Mouse (Mus musculus) limb, embryonic 11.5 days (tissue): ENCODE results near the gene Slit3. TPM values are rescaled to one million over a fixed set of nuclear protein-coding genes. Genes with fewer than 3 reads are reported as not detected.

Experiments used
- ATAC-seq: fragments of 200-750 bp; cut with Nextera tagmentation; 2 replicates; pipeline ENCODE4 v1.8.0; 2017; ENCODE audit warnings: low read depth; ENCODE audit not compliant: insufficient number of reproducible peaks, low FRiP score, low TSS enrichment
- DNase-seq: peaks from one replicate; pipeline ENCODE4 v3.0.0-alpha.2; 2015; ENCODE audit warnings: low spot score
- H3K27ac ChIP-seq: fragments of 300-500 bp; sonication (generic); replicated peaks from 2 replicates; pipeline ENCODE4 v1.5.1; 2014; ENCODE audit warnings: low read depth, mild to moderate bottlenecking, low read length
- H3K27me3 ChIP-seq: fragments of 300-500 bp; sonication (generic); 2 replicates; pipeline ENCODE4 v1.6.1; 2014; ENCODE audit warnings: mild to moderate bottlenecking, low read length, mixed read lengths; ENCODE audit not compliant: control insufficient read depth, insufficient read depth
- H3K36me3 ChIP-seq: fragments of 300-500 bp; sonication (generic); 2 replicates; pipeline ENCODE4 v1.6.1; 2014; ENCODE audit warnings: mild to moderate bottlenecking, low read length, moderate library complexity, mixed read lengths; ENCODE audit not compliant: control insufficient read depth, insufficient read depth
- H3K4me1 ChIP-seq: fragments of 300-500 bp; sonication (generic); 2 replicates; pipeline ENCODE4 v1.6.1; 2014; ENCODE audit warnings: low read length, mixed read lengths; ENCODE audit not compliant: control insufficient read depth, insufficient read depth
- H3K4me2 ChIP-seq: fragments of 300-500 bp; sonication (generic); 2 replicates; pipeline ENCODE4 v1.6.1; 2014; ENCODE audit warnings: low read depth, mild to moderate bottlenecking, moderate library complexity; ENCODE audit not compliant: severe bottlenecking
- H3K4me3 ChIP-seq: fragments of 300-500 bp; sonication (generic); 2 replicates; pipeline ENCODE4 v1.5.1; 2014; ENCODE audit warnings: low read depth, low read length
- H3K9ac ChIP-seq: fragments of 300-500 bp; sonication (generic); 2 replicates; pipeline ENCODE4 v1.6.1; 2014; ENCODE audit warnings: mild to moderate bottlenecking, low read length
- H3K9me3 ChIP-seq: fragments of 300-500 bp; sonication (generic); 2 replicates; pipeline ENCODE4 v1.6.1; 2016; ENCODE audit warnings: low read length; ENCODE audit not compliant: control insufficient read depth
- WGBS: fragments of 180-500 bp; shearing (Covaris S2); extraction: QIAGEN DNeasy Blood & Tissue Kit; methylation state at CpG from one replicate; pipeline ENCODE4 v1.1.7; 2014; 5-methylcytosine and 5-hydroxymethylcytosine counted together
- polyA plus RNA-seq: library from polyadenylated mRNA; unstranded; fragments of >200 nt; fragmentation: Nextera tagmentation; extraction: Ambion mirVana; gene quantifications from 2 replicates; pipeline ENCODE4 v1.2.1, GENCODE M21; 2014

Gene Slit3
- polyA plus RNA-seq, 1 experiment from 2014 or later = 30.6 TPM

DNA sequence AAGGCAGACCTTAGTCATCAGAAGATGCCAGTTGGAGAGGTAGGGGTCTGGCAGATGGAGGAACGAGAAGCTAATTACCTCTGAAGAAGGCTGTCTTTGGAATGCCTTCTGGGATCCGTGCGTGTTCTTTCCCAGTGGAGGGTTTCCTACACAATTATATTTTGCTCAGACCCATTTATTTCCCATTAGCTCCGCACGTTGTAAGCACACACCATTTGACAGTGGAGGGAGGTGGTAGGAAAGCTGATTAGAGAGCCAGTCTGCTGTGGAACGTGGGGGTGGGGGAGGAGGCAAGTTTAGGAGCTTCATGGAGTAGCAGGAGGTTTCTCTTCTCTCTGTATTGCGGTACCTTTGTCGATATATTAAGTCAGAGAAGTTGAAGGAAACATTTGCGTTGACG is 530.3 kb downstream of the Slit3 start:
- Histone ChIP-seq H3K27me3 (no peaks in the 10 kb centered on the region), H3K27ac (no peak overlapping the region), H3K9ac (no peak overlapping the region), H3K4me3 (no peak overlapping the region), H3K36me3 (no peaks in the 10 kb centered on the region), H3K9me3 (no peaks in the 10 kb centered on the region), H3K4me1 (no peaks in the 10 kb centered on the region), H3K4me2 (no peak overlapping the region)
- DNase-seq = no peak
- 88% methylated on average over 10 of the region's 10 CpGs for WGBS
- no peak for ATAC-seq

DNA sequence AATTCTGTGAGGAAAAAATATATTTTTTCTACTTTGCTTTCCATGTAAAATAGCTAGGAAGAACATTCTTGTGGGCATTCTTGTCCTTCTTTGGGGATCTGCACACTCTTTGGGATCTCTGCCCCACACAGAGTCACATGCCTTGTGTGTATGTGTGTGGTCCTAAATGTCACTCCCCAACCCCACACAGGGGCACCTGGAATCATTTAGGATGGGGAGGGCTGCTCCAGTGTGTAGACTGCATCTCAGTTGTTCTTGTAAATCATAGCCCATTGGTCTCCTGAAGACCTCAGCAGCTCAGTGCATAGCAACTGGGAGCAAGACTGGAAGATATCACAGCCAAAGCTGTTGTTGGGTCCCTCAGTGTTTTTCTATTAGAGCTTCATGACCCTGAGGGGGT is 534.8 kb downstream of the Slit3 start:
- H3K27ac ChIP-seq = no peak overlapping the region
- ATAC-seq = no peak

DNA sequence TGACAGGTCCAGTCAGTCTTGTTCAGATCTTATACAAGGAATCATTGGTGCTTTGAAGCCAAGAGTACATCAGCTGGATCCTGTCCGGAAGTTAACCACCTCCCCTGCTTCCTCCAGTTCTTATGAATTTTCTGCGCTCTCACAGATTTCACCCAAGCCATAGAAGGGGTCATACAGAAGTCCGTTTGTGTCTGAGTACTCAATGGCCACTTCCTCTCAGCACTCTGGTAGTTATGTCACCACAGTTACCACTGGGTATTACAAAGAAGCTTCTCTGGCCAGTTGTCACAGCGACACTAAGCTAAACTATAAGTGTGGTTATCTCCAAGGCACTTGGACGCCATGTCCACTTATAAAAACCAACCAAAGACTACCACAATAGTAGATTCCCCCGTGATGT is 536.6 kb downstream of the Slit3 start:
- DNase-seq = no peak
- 89% methylated on average over 6 of the region's 6 CpGs for WGBS
- H3K27ac ChIP-seq = no peak overlapping the region
- no peak overlapping the region for H3K4me3 ChIP-seq
- H3K9ac ChIP-seq = no peak overlapping the region
- no peak overlapping the region for H3K4me2 ChIP-seq
- no peak for ATAC-seq
- H3K4me1 ChIP-seq = no peaks in the 10 kb centered on the region
- H3K27me3 ChIP-seq = no peaks in the 10 kb centered on the region
- H3K9me3 ChIP-seq = no peaks in the 10 kb centered on the region
- H3K36me3 ChIP-seq = no peaks in the 10 kb centered on the region

More for the DNA sequence above, 534.8 kb downstream of the Slit3 start:
- H3K9ac ChIP-seq = no peak overlapping the region
- no peak overlapping the region for H3K4me2 ChIP-seq
- H3K27me3 ChIP-seq = no peaks in the 10 kb centered on the region
- H3K36me3 ChIP-seq = no peaks in the 10 kb centered on the region
- no peak overlapping the region for H3K4me3 ChIP-seq
- no peak for DNase-seq
- H3K9me3 ChIP-seq = no peaks in the 10 kb centered on the region
- no peaks in the 10 kb centered on the region for H3K4me1 ChIP-seq

DNA sequence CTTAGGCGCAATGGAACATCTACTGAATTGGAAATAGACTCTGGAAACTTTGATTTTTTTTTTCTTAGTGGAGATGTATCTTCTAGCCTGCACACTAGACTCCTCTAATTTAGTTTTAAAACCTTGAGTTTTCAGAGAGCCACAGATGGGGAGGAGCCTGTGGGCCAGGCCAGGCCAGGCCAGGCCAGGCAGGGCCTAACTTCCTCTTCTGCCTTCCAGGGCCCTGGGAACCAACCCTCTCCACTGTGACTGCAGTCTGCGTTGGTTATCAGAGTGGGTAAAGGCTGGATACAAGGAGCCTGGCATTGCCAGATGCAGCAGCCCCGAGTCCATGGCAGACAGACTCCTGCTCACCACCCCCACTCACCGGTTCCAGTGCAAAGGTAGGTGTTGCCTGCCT is 539.9 kb downstream of the Slit3 start:
- H3K4me3 ChIP-seq = no peak overlapping the region
- H3K27ac ChIP-seq = no peak overlapping the region
- H3K9me3 ChIP-seq = no peaks in the 10 kb centered on the region
- H3K27me3 ChIP-seq = no peaks in the 10 kb centered on the region
- 94% methylated on average over 4 of the region's 4 CpGs for WGBS
- H3K36me3 ChIP-seq = no peaks in the 10 kb centered on the region
- no peaks in the 10 kb centered on the region for H3K4me1 ChIP-seq
- DNase-seq = no peak
- H3K4me2 ChIP-seq = no peak overlapping the region
- no peak for ATAC-seq
- H3K9ac ChIP-seq = no peak overlapping the region

DNA sequence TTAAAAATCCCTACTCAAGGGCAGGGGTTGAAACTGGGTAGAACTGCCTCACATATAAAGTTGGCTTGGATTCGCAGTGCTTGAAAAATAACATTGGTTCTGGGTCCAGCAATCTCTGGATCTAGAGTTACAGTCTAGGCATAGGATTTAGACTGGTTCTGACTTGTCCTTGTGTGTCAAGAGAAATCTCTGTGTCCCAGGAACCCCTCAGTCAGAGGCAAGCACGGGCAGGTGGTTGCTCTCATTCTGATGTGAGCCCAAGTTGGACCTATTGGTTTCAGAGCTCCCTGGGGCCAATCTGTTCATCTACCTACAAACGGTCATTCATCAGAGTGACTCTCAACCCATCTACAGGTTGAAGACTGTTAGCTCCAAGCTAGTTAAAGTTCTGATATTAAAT is 541.9 kb downstream of the Slit3 start:
- no peak for DNase-seq
- Histone ChIP-seq H3K4me2 (no peak overlapping the region), H3K36me3 (no peaks in the 10 kb centered on the region), H3K9me3 (no peaks in the 10 kb centered on the region), H3K27ac (no peak overlapping the region), H3K4me3 (no peak overlapping the region), H3K27me3 (no peaks in the 10 kb centered on the region), H3K9ac (no peak overlapping the region), H3K4me1 (no peaks in the 10 kb centered on the region)
- ATAC-seq = no peak
- 85% methylated on average over 3 of the region's 3 CpGs for WGBS

DNA sequence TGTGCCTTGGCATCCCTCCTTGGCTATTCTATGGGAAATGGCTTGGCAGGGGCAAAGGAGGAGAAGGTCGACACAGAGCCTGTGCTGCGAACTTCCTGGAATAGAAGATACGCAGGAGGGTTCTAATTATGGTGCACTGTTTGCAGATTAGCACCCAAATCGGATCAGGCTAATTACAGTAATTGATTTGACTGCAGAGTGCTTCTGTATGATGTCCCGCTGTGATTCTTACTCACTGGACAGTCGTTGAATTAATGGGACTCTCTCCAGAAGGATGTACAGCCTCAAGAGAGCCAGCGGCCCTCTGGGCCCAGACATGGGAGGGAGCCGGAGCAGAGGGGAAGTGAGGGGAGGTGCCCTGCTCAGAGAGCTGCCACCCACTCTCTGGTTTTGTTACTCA is 542.6 kb downstream of the Slit3 start:
- Histone ChIP-seq H3K9me3 (no peaks in the 10 kb centered on the region), H3K4me2 (no peak overlapping the region), H3K4me3 (no peak overlapping the region), H3K27me3 (no peaks in the 10 kb centered on the region), H3K27ac (no peak overlapping the region), H3K9ac (no peak overlapping the region), H3K4me1 (no peaks in the 10 kb centered on the region), H3K36me3 (no peaks in the 10 kb centered on the region)
- DNase-seq = no peak
- WGBS = 68% methylated on average over 8 of the region's 8 CpGs
- ATAC-seq = no peak

DNA sequence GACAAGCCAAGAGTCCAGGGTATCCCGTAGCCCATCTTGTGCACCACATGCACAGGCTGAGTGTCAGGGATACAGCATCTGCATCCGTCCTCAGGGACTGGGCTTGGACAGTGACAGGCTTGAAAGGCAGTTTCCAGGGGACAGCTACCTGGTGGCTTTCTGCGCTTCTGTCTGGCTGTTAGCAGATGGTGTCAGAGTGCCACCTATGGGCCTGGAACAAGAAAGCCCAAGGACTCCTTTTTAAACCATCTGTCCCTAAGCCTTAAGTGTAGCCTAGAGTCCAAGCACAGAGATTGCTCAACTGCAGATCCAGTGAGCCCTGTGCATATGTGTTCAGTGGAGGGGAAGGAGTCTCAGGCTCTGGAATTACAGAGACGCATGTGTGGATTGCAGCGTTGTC is 544.0 kb downstream of the Slit3 start:
- 57% methylated on average over 5 of the region's 5 CpGs for WGBS
- no peak for ATAC-seq
- no peak overlapping the region for H3K9ac ChIP-seq

DNA sequence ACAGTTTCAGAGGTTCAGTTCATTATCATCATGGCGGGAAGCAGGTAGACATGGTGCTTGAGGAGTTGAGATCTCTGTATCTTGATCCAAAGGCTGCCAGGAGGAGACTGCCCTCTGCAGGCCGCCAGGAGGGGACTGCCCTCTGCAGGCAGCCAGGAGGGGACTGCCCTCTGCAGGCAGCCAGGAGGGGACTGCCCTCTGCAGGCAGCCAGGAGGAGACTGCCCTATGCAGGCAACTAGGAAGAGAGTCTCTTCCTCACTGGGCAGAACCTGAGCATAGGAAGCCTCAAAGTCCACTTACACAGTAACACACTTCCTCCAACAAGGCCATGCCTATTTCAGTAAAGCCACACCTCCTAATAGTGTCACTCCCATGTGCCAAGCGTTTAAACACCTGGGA is 546.4 kb downstream of the Slit3 start:
- no peaks in the 10 kb centered on the region for H3K27me3 ChIP-seq
- no peaks in the 10 kb centered on the region for H3K36me3 ChIP-seq
- ATAC-seq (no peak), DNase-seq (no peak)
- H3K27ac ChIP-seq = no peak overlapping the region
- H3K4me3 ChIP-seq = no peak overlapping the region
- H3K9ac ChIP-seq = no peak overlapping the region
- H3K9me3 ChIP-seq = no peaks in the 10 kb centered on the region
- no peak overlapping the region for H3K4me2 ChIP-seq
- 58% methylated on average over 3 of the region's 3 CpGs for WGBS
- H3K4me1 ChIP-seq = no peaks in the 10 kb centered on the region

More for the DNA sequence above, 544.0 kb downstream of the Slit3 start:
- H3K4me2 ChIP-seq = no peak overlapping the region
- no peaks in the 10 kb centered on the region for H3K27me3 ChIP-seq
- H3K27ac ChIP-seq = no peak overlapping the region
- no peak overlapping the region for H3K4me3 ChIP-seq
- H3K9me3 ChIP-seq = no peaks in the 10 kb centered on the region
- DNase-seq = peak; percentile 49
- H3K4me1 ChIP-seq = no peaks in the 10 kb centered on the region
- no peaks in the 10 kb centered on the region for H3K36me3 ChIP-seq

DNA sequence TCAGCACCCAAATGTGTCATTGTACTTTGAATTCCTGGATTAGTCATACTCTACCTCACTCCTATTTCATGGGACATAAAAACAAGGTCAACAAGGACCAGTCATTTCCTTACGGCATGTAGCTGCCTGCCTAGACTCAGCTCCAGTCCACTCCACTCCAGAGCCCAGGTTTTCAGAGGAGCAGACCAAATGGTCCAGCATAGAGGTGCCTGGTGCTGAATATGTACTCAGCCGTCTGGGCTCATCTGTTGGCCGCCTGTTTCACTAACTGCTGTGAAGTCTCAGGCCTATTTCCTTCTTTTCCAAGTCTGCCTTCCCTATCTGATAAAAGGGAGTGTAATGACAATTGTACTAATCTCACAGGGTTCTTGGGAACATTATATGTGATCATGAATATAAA is 547.1 kb downstream of the Slit3 start:
- Histone ChIP-seq H3K27me3 (no peaks in the 10 kb centered on the region), H3K9ac (no peak overlapping the region)
- WGBS = 42% methylated on average over 3 of the region's 3 CpGs

More for the DNA sequence above, 547.1 kb downstream of the Slit3 start:
- Histone ChIP-seq H3K36me3 (no peaks in the 10 kb centered on the region), H3K9me3 (no peaks in the 10 kb centered on the region), H3K4me1 (no peaks in the 10 kb centered on the region), H3K4me3 (no peak overlapping the region), H3K4me2 (no peak overlapping the region), H3K27ac (no peak overlapping the region)
- no peak for ATAC-seq
- DNase-seq = no peak
